Mouse (Mus musculus) liver, postnatal 0 days (tissue): ENCODE measurements at regions not wholly inside any gene's neighbourhood (a gene's known extent, or its start where the extent isn't known, plus 50 kb on each side); places are given as distances from the start of the nearest gene placed in this dataset.

Source experiments
- ATAC-seq: fragments of 200-750 bp; cut with Nextera tagmentation; 2 replicates; pipeline ENCODE4 v1.8.0; 2017; ENCODE audit warnings: mild to moderate bottlenecking, moderate library complexity
- DNase-seq: peaks from one replicate; pipeline ENCODE4 v3.0.0-alpha.2; 2016
- H3K27ac ChIP-seq: fragments of 300-500 bp; sonication (generic); 2 replicates; pipeline ENCODE4 v1.5.1; 2014; ENCODE audit warnings: antibody characterized with exemption, moderate library complexity, mild to moderate bottlenecking, low read depth
- H3K27me3 ChIP-seq: fragments of 300-500 bp; sonication (generic); 2 replicates; pipeline ENCODE4 v1.6.1; 2014; ENCODE audit warnings: low read length, control low read depth, mixed read lengths; ENCODE audit not compliant: insufficient read depth
- H3K36me3 ChIP-seq: fragments of 300-500 bp; sonication (generic); replicated peaks from 2 replicates; pipeline ENCODE4 v1.6.1; 2014; ENCODE audit warnings: mild to moderate bottlenecking, control low read depth, low read length, moderate library complexity, mixed read lengths; ENCODE audit not compliant: insufficient read depth
- H3K4me1 ChIP-seq: fragments of 300-500 bp; sonication (generic); 2 replicates; pipeline ENCODE4 v1.6.1; 2014; ENCODE audit warnings: antibody characterized with exemption, mild to moderate bottlenecking, control low read depth; ENCODE audit not compliant: insufficient read depth
- H3K4me2 ChIP-seq: fragments of 300-500 bp; sonication (generic); 2 replicates; pipeline ENCODE4 v1.6.1; 2014; ENCODE audit warnings: low read depth, mild to moderate bottlenecking, low read length, moderate library complexity, mixed read lengths
- H3K4me3 ChIP-seq: fragments of 300-500 bp; sonication (generic); 2 replicates; pipeline ENCODE4 v1.5.1; 2014; ENCODE audit warnings: low read depth, low read length
- H3K9ac ChIP-seq: fragments of 300-500 bp; sonication (generic); replicated peaks from 2 replicates; pipeline ENCODE4 v1.6.1; 2014; ENCODE audit warnings: mild to moderate bottlenecking, moderate library complexity
- H3K9me3 ChIP-seq: fragments of 300-500 bp; sonication (generic); 2 replicates; pipeline ENCODE4 v1.6.1; 2016; ENCODE audit warnings: mild to moderate bottlenecking, control low read depth, low read length, mixed read lengths
- CTCF ChIP-seq: sonication (generic); IDR thresholded peaks from 2 replicates; pipeline ENCODE4 v1.5.1; 2016; ENCODE audit warnings: antibody characterized with exemption, low read depth
- EP300 ChIP-seq: IDR thresholded peaks from 2 replicates; pipeline ENCODE4 v1.6.1; 2016; ENCODE audit warnings: antibody characterized with exemption, low read depth, mild to moderate bottlenecking
- WGBS: fragments of 180-500 bp; shearing (Covaris S2); extraction: QIAGEN DNeasy Blood & Tissue Kit; methylation state at CpG from one replicate; pipeline ENCODE4 v1.1.7; 2014; ENCODE audit not compliant: insufficient replicate concordance; 5-methylcytosine and 5-hydroxymethylcytosine counted together

DNA sequence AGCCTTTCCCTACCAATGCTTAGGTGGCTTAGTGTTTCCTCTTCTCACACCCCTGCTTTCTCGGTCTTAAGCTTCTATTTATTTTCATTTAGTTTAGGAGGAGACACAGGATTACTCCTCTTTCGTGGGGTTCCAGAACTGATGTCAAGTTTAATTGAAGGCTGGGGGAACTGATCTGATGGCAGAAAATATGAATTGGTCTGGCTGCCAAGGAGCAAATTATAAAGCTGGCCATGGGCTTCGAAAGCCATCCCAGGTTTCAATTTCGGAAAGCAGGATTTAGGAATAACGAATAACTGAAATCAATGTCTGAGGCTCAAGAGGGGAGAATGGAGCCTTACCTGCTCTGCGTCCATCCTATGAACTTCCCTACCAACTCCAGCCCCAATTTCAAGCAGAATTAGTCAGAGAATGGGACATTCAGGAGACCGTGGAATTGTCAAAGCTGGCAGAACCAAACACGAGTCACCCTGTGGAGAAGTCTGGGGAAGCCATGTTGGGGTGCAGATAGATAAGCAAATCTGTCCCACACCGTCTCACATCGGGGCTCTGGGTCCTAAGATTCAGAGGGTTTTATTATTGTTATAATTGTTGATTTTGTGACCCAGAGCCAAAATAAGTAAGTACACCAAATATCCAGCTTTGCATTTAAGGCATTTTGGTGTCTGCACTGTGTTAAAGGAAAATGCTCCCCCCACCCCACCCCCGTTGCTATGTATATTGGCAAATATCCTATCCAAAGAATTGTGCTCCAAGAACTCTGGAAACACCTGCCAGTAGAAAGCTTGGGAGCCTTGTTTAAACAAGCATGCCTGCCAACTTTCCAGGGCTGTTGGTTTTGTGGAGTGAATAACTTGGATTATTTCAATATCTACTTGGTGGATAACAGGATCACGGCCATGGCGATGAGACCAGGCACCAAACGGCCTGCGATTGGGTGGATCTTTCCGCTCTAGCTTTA lies 56.5 kb upstream of the Tgfbr2 start:
- 77% methylated on average over 16 of the region's 16 CpGs for WGBS
- Histone ChIP-seq H3K27me3 (peaks cover 4% of the 10 kb centered on the region; the same call in 1 of the 2 replicates), H3K4me3 (no peak overlapping the region), H3K36me3 (no peaks in the 10 kb centered on the region), H3K9me3 (no peaks in the 10 kb centered on the region), H3K9ac (no peak overlapping the region), H3K27ac (no peak overlapping the region), H3K4me2 (no peak overlapping the region), H3K4me1 (peaks cover 3% of the 10 kb centered on the region; the same call in 1 of the 2 replicates)
- DNase-seq (peak; percentile 30), ATAC-seq (peak; percentile 44; the same call in 1 of the 2 replicates)
- TF ChIP-seq EP300 (no peak; the same call in 1 of the 2 replicates), CTCF (no peak)

DNA sequence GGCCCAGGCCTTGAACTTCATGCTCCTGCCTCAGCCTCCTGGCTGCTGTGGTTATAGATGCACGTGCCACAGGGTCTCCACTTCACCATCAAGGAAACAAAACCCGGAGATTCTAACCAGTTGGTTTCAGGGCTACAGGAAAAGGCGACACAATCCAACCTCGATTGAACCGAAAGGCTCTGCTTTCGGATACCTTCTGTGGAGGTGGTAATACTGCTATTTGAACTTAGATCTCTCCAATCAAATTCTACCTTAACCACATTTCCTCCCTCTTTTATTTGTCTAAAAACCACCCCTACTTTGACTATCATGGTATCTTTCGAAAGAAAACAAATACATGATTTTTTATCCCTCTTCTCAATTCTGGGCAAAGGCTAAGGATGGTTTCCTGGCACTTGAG lies 55.2 kb upstream of the Tgfbr2 start:
- Histone ChIP-seq H3K36me3 (no peaks in the 10 kb centered on the region), H3K4me1 (peaks cover 3% of the 10 kb centered on the region; the same call in 1 of the 2 replicates), H3K4me3 (no peak overlapping the region), H3K27me3 (peaks cover 4% of the 10 kb centered on the region; the same call in 1 of the 2 replicates), H3K27ac (no peak overlapping the region), H3K4me2 (no peak overlapping the region), H3K9ac (no peak overlapping the region), H3K9me3 (no peaks in the 10 kb centered on the region)
- ATAC-seq (no peak), DNase-seq (no peak)
- no peak for TF ChIP-seq CTCF
- no peak for TF ChIP-seq EP300
- 77% methylated on average over 7 of the region's 7 CpGs for WGBS

- DNase-seq (no peak), ATAC-seq (peak; percentile 38; the same call in 1 of the 2 replicates)
- WGBS, result 37% methylated on average over 9 of the region's 9 CpGs
Observed at GRCm38 (mm10) chr9:116228443-116228842, 53.3 kb upstream of the Tgfbr2 start.

DNA sequence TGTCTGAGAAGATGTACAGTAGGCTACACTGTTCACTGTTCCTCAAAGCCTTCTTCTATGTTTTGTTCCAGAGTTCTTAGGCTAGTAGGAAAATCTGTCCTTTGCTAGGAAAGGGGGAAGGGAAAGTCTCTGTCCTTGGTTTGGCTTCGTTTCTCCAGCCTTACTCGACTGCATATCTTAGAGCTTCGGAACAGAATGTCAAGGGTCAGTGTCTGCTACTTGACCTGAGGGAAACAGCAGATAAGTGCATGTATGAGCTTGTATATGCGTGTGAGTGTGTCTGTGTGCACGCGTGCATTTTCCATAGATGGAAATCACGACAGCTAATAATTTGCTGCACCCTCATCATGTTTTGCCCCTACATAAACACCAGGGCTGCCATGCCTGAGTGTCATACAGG lies 52.6 kb upstream of the Tgfbr2 start:
- no peak overlapping the region for H3K9ac ChIP-seq
- peak overlapping the region; percentile 22; the same call in 1 of the 2 replicates for H3K27ac ChIP-seq
- DNase-seq (no peak), ATAC-seq (no peak)
- 65% methylated on average over 7 of the region's 7 CpGs for WGBS
- H3K9me3 ChIP-seq, result no peaks in the 10 kb centered on the region
- TF ChIP-seq EP300 (no peak), CTCF (no peak)
- peaks cover 3% of the 10 kb centered on the region; the same call in 1 of the 2 replicates for H3K4me1 ChIP-seq
- no peak overlapping the region for H3K4me3 ChIP-seq
- H3K27me3 ChIP-seq, result peaks cover 4% of the 10 kb centered on the region; the same call in 1 of the 2 replicates
- H3K36me3 ChIP-seq, result no peaks in the 10 kb centered on the region
- H3K4me2 ChIP-seq, result no peak overlapping the region

More at GRCm38 (mm10) chr9:116228443-116228842, 53.3 kb upstream of the Tgfbr2 start:
- H3K9me3 ChIP-seq, result no peaks in the 10 kb centered on the region
- 0 out of 2 replicates have a peak overlapping the region, but pooled peaks have one; percentile 22 for H3K27ac ChIP-seq
- peaks cover 4% of the 10 kb centered on the region; the same call in 1 of the 2 replicates for H3K27me3 ChIP-seq
- H3K9ac ChIP-seq, result no peak overlapping the region
- TF ChIP-seq CTCF, result no peak
- no peak for TF ChIP-seq EP300
- peaks cover 3% of the 10 kb centered on the region; the same call in 1 of the 2 replicates for H3K4me1 ChIP-seq
- H3K36me3 ChIP-seq, result no peaks in the 10 kb centered on the region
- no peak overlapping the region for H3K4me3 ChIP-seq
- no peak overlapping the region for H3K4me2 ChIP-seq
